Mouse (Mus musculus) gastrocnemius, adult 2 months (tissue): ENCODE data around the gene Rhbdd3. TPM values are rescaled to one million over a fixed set of nuclear protein-coding genes. Genes with fewer than 3 reads are reported as not detected.

Experiments used
- DNase-seq: peaks from one replicate; pipeline ENCODE4 v3.0.0; 2022
- H3K27ac ChIP-seq: fragments of 200-600 bp; 2 replicates; pipeline ENCODE4 v1.8.1; 2022; ENCODE audit warnings: mild to moderate bottlenecking
- H3K4me3 ChIP-seq: fragments of 200-600 bp; 2 replicates; pipeline ENCODE4 v1.8.1; 2022; ENCODE audit warnings: mild to moderate bottlenecking, moderate library complexity
- CTCF ChIP-seq: fragments of 200-600 bp; IDR thresholded peaks from 2 replicates; pipeline ENCODE4 v1.8.1; 2022; ENCODE audit warnings: antibody characterized with exemption, mild to moderate bottlenecking, moderate library complexity
- intact Hi-C: fragments of 180-260 bp; cut with DNase I; formaldehyde crosslinking; loops from one replicate; pipeline ENCODE4 v1.15.1; 2025
- total RNA-seq, 2 experiments: library from RNA; stranded (reverse); gene quantifications; 2 replicates each; pipeline ENCODE4 v1.2.3; 2021

Gene Rhbdd3
- total RNA-seq, 2 experiments from 2014 or later = 24.1 to 32.1 TPM

DNA sequence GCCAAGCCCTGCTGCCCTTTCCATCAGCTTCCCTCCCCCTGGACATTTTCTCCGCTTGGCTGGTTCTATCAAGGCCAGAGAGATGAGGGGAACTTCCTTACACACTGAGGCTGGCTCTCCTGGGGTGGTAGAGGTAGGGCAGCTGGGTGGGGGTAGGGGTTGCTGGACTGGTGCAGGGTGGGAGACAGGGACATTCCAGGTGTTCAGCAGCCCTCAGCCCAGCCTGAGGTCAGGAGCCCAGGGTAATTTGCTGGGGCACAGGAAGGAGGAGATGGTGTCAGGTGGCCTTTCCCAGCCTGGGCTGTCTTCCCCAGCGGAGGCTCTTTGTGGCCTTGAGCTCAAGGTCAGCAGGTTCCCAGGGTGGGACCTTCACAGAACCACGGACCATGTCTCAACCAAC is 46.9 kb downstream of the Rhbdd3 start:
- H3K27ac ChIP-seq = no peak overlapping the region
- no peak overlapping the region for H3K4me3 ChIP-seq
- no peak for DNase-seq
- intact Hi-C loops = no loop called here
- TF ChIP-seq CTCF = no peak

DNA sequence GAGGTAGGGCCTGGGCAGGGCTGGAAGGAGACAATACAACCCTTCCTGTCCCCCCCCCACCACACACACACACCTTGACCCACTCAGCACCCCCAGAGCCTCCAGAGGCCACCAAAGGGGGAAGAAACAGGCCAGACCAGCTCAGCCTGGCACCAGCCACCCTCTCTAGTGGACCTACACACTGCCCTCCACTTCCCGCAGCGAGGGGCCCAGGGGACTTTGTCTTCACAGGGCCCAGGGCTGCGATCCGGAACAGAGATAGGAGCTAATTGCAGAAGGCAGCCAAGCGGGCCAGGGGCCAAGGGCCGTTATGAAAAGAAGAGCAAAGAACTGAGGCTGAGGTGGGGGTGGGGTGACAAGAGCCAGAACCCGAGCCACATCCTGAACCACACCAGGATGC is 50.5 kb downstream of the Rhbdd3 start:
- no peak overlapping the region; the same call in 1 of the 2 replicates for H3K4me3 ChIP-seq
- no peak for TF ChIP-seq CTCF
- no peak overlapping the region; the same call in 1 of the 2 replicates for H3K27ac ChIP-seq
- DNase-seq = no peak
- intact Hi-C loops = no loop called here

DNA sequence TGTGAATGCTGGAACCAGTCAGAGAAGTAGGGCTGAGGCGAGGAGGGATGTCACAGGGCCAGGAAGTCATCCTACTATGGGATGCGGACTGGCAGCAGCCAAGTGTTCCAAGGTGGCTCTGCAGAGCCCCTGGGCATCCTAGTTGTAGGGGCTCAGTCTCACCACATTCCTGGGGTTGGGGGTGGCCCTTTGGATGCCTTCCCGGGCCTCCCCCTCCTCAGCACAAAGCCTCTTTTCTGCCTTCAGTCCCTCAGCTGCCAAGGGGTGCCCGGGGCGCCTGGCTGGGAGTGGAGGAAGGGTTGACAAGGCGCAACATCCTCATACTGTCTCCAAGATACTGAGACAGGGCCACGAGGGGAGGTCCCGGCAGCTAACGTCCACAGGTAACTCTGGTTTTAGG is 51.2 kb downstream of the Rhbdd3 start:
- Histone ChIP-seq H3K4me3 (no peak overlapping the region), H3K27ac (peak overlapping the region; percentile 13; the same call in 1 of the 2 replicates)
- intact Hi-C loops = no loop called here
- no peak for TF ChIP-seq CTCF
- no peak for DNase-seq

DNA sequence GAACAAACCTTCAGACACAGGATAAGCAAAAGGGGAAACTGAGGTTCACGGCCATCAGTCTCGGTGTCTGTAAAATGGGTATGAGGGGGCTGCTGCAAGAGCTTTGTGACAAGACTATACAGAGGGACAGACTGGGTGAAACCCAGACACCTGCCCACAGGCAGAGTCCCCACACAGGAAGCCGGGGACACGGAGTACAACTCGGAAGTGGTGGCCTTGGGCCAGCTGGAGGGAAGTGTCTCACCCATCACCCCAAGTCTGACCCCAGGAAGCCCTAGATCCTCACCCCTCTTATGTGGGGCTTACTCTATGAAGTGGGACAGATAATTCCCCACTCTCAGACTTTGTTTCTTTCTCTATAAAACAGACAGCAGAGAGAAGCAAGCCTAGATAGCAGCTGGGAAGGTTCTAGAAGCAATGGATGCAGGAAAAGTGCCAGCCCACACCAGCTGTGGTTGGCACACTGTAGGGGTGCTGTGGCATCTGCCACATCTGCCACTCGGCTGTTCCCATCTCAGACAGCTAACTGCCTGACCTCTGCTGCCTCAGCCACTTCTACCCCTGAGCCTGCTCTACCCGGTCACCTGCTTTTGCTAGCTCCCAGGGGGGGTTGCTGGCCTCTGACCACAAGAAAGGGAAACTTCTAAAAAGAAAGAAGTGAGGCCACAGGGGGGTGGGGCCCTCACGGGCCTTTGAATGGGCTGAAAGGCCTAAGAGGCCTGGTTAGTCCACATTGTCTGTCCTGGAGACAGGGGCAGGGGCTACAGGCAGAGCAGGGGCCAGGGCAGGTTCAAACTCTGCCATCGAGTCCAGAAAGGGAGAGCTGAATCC is 51.9 kb downstream of the Rhbdd3 start:
- DNase-seq = no peak
- TF ChIP-seq CTCF = no peak
- Histone ChIP-seq H3K27ac (peak overlapping the region; percentile 54), H3K4me3 (no peak overlapping the region)
- intact Hi-C loops = no loop called here

DNA sequence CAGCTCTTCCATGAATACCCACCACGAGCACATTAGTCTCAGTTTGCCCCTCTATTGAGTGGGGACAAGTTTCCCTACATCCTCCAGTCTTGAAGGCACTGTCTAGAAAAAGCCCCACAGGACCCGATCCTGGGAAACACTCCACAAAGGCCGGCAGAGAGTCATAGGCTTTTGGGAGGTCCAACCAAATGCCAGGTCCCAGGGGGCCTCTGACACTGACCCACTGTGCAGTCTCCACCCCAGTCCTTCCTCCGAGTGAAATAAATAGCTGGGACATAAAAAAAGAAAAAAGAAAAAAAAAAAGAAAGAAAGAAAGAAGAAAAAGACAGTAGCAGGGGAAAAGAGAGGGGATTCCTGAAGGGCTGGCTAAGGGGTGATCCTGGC is 52.5 kb downstream of the Rhbdd3 start:
- no peak for DNase-seq
- intact Hi-C loops = no loop called here
- Histone ChIP-seq H3K4me3 (peak overlapping the region; percentile 72), H3K27ac (peak overlapping the region; percentile 72)
- no peak for TF ChIP-seq CTCF

DNA sequence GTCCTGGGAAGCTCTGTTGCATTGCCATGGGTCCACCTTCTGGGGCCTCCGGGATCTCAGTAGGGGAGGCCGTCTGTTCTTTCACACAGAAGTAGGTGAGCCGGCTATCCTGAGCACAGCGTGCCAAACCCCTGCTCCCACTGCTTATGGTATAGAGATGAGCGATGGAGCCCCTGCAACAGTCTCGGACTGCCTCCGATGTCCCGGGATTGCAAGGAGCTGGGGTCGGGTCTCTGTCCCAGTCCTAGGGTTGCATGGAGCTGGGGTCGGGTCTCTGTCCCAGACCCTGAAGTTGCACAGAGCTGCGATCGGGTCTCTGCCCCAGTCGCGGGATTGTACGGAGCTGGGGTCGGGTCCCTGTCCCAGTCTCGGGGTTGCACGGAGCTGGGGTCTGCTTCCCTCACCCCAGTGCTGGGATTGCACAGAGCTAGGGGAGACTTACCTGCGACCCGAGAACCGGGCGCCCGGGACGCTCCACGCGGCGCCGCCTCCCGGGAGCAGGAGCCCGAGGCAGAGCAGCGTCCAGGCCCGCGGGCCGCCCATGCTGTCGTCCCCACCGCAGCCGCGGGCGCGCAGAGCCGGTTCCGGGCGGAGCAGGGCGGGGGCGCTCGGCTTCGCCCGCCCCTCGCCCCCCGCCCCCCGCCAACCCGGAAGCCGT is 53.1 kb downstream of the Rhbdd3 start, which contains the start of gene Emid1:
TSS of gene Emid1 (minus strand) at position 578 of the 658 bp plus-strand sequence.
- Histone ChIP-seq H3K27ac (peak within 1 kb of the TSS; percentile 72), H3K4me3 (peak within 1 kb of the TSS; percentile 72)
- no peak for DNase-seq
- intact Hi-C loops = no loop called here
- TF ChIP-seq CTCF = no peak

DNA sequence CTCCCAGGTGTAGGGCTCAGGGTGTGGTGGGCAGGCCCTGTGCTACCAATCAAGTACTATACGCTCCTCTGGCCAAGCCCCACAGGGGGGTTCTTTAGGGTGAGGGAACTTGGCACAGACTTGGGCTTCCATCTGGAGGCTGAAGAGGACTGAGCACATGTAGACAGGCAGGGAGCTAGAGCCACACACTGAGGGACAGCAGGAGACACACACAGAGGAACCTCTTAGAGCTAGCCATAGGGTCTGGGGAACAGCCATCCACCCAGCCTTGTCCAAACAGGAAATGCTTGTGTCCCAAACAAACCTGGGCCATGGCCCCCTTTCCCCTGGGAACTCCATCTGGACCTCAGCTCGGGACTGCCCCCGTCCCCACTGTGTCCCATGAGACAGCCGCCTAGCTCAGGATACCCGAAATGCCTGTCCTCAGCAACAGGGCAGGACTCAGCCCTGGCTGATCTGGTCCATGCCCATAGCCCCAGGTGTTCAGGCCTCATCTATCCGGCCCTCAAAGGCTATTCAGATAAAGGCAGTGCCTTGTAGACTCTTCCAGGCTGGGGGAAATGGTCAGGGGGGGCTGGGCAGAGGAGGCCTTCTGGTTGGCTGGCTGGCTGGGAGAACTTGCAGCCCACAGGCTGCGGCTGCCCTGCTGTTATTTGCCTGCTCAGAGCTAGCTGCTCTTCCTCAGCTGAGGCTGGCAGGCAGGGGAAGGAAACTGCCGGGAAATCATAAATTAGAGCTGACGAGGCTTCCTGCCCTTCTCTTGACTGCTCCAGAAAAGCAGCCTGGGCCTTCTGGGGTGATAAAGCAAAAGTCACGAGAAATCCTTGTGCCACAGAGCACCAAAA is 56.5 kb downstream of the Rhbdd3 start:
- TF ChIP-seq CTCF = no peak
- intact Hi-C loops = no loop called here
- Histone ChIP-seq H3K27ac (peak overlapping the region; percentile 43; the same call in 1 of the 2 replicates), H3K4me3 (no peak overlapping the region)
- DNase-seq = peak; percentile 35

Other genes with a start within 250 kb of the Rhbdd3 start
- gene Nf2, start 249.4 kb upstream of the Rhbdd3 start, total RNA-seq = 10 to 100 TPM; 50.7 to 59.7 TPM
- gene Nipsnap1, start 225.0 kb upstream of the Rhbdd3 start, total RNA-seq = under 1 TPM; 0.20 to 0.31 TPM
- gene Thoc5, start 203.6 kb upstream of the Rhbdd3 start, total RNA-seq = 10 to 100 TPM; 15.5 to 16.7 TPM
- gene Nefh, start 150.9 kb upstream of the Rhbdd3 start, total RNA-seq = not detected
- 10 to 100 TPM; 35.8 to 40.5 TPM for gene Ap1b1, start 112.1 kb upstream of the Rhbdd3 start, total RNA-seq
- gene Rasl10a, start 40.8 kb upstream of the Rhbdd3 start, total RNA-seq = not detected
- gene Gas2l1, start 33.6 kb upstream of the Rhbdd3 start, total RNA-seq = 1 to 10 TPM; 3.6 to 5.0 TPM
- 10 to 100 TPM; 79.3 to 86.5 TPM for gene Ewsr1, start 340 bp downstream of the Rhbdd3 start, total RNA-seq
- 10 to 100 TPM in 1 of 2 experiments, 1 to 10 TPM in 1; 5.4 to 10.9 TPM for gene Emid1, start 53.3 kb downstream of the Rhbdd3 start, total RNA-seq
- gene Kremen1, start 162.6 kb downstream of the Rhbdd3 start, total RNA-seq = 10 to 100 TPM; 39.4 to 58.7 TPM